Mouse (Mus musculus): Measurements from ENCODE around the gene Fbxw21.

DNA sequence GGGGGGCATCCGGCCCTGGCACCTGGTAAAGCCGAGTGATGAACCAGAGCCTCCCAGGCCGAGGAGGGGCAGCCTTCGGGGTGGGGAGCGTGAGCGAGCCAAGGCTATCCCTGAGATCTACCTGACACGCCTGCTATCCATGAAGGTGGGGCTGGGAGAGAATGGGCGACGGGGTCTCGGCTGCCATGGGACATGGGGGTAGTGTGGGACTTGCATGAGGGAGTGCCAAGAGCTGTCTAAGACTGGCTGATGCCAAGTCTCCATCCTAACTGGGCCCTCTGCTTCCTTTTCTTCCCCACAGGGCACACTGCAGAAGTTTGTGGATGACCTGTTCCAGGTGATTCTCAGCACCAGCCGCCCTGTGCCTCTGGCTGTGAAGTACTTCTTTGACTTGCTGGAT, 47.6 kb downstream of the Fbxw21 start:
- no peak for TF ChIP-seq POLR2A (IDR thresholded peaks at IDR 0.05; ENCODE audit: insufficient read depth, low read depth, low read length)
- no peak for TF ChIP-seq CTCF (IDR thresholded peaks at IDR 0.05; ENCODE audit: insufficient read depth, low read depth, low read length)

All from olfactory bulb, adult 2 months (tissue).